Mouse (Mus musculus) adrenal gland (tissue): ENCODE results near the gene Gm10295.

Experiments
- intact Hi-C: fragments of 180-260 bp; cut with DNase I; formaldehyde crosslinking; loops from one replicate; pipeline ENCODE4 v1.15.1; 2025
- long read RNA-seq, 2 experiments: library from polyadenylated mRNA; unstranded; transcript quantifications; one replicate each; pipeline ENCODE4 v2.0.0; 2020; ENCODE audit warnings: borderline replicate concordance in 1 of 2; ENCODE audit not compliant: insufficient replicate concordance in 1 of 2

Gm10295 gene
- long read RNA-seq, experiment 1: 0 reads
- long read RNA-seq, experiment 2: 0 reads

GRCm38 (mm10) chr7:71351364-71351763, at the start of gene Gm10295:
Gene Gm10295, minus strand, starts transcription at chr7:71351485.
- intact Hi-C loops: no loop called here

GRCm38 (mm10) chr7:71401032-71401431, 49.7 kb upstream of the Gm10295 start:
- intact Hi-C loops: no loop called here

- intact Hi-C loops: no loop called here
Measured at GRCm38 (mm10) chr7:71399891-71400632, 48.8 kb upstream of the Gm10295 start.

GRCm38 (mm10) chr7:71398959-71399756, 47.9 kb upstream of the Gm10295 start:
- intact Hi-C loops: no loop called here

- intact Hi-C loops: no loop called here
Measured at GRCm38 (mm10) chr7:71398389-71398788, 47.1 kb upstream of the Gm10295 start.

GRCm38 (mm10) chr7:71392795-71393341, 41.6 kb upstream of the Gm10295 start:
- intact Hi-C loops: no loop called here

GRCm38 (mm10) chr7:71391333-71391732, 40.0 kb upstream of the Gm10295 start:
- intact Hi-C loops: no loop called here

- intact Hi-C loops: no loop called here
Measured at GRCm38 (mm10) chr7:71390291-71390690, 39.0 kb upstream of the Gm10295 start.

- intact Hi-C loops: no loop called here
Measured at GRCm38 (mm10) chr7:71386050-71386449, 34.8 kb upstream of the Gm10295 start.

- intact Hi-C loops: no loop called here
Measured at GRCm38 (mm10) chr7:71384921-71385320, 33.6 kb upstream of the Gm10295 start.

GRCm38 (mm10) chr7:71383341-71384130, 32.3 kb upstream of the Gm10295 start:
- intact Hi-C loops: no loop called here

- intact Hi-C loops: loop anchor here (10.0 kb wide), 2 partner anchors 205 to 495 kb away; no protein-coding TSS in a partner anchor
Measured at GRCm38 (mm10) chr7:71379826-71380825, 28.8 kb upstream of the Gm10295 start.

GRCm38 (mm10) chr7:71378812-71379760, 27.8 kb upstream of the Gm10295 start:
- intact Hi-C loops: loop anchor here (10.0 kb wide), 2 partner anchors 206 to 496 kb away; no protein-coding TSS in a partner anchor

GRCm38 (mm10) chr7:71377983-71378382, 26.7 kb upstream of the Gm10295 start:
- intact Hi-C loops: loop anchor here (10.0 kb wide), 2 partner anchors 207 to 497 kb away; no protein-coding TSS in a partner anchor

- intact Hi-C loops: loop anchor here (10.0 kb wide), 2 partner anchors 211 to 501 kb away; no protein-coding TSS in a partner anchor
Measured at GRCm38 (mm10) chr7:71374059-71374458, 22.8 kb upstream of the Gm10295 start.

- intact Hi-C loops: loop anchor here (10.0 kb wide), 2 partner anchors 213 to 503 kb away; no protein-coding TSS in a partner anchor
Measured at GRCm38 (mm10) chr7:71371916-71372315, 20.6 kb upstream of the Gm10295 start.

- intact Hi-C loops: loop anchor here (10.0 kb wide), 2 partner anchors 214 to 504 kb away; no protein-coding TSS in a partner anchor
Measured at GRCm38 (mm10) chr7:71370746-71371145, 19.5 kb upstream of the Gm10295 start.

GRCm38 (mm10) chr7:71370128-71370527, 18.8 kb upstream of the Gm10295 start:
- intact Hi-C loops: loop anchor here (10.0 kb wide), 2 partner anchors 215 to 505 kb away; no protein-coding TSS in a partner anchor
